In genomic region chr10:60418137-60418536, GRCm38 (mm10) we compare ENCODE assay signal across 8 mouse cellular contexts. TPM values are rescaled to one million over a fixed set of nuclear protein-coding genes. Genes with fewer than 3 reads are reported as not detected.
A peak's percentile ranks its signal among the peaks of the same experiment; 100 is the strongest.
DNase-seq lines count a peak whose midpoint lies in the region; ATAC-seq and TF ChIP-seq lines count a peak whose summit lies in the region.

No protein-coding gene starts in this region.

- no peak overlapping the region for H3K9ac ChIP-seq in lung, embryonic 14.5 days

- H3K9me3 ChIP-seq in lung, embryonic 14.5 days (ENCODE audit: low read depth, low read length) = no peaks in the 10 kb centered on the region

- H3K4me3 ChIP-seq in lung, embryonic 14.5 days (ENCODE audit: low read depth, low read length) = no peak overlapping the region

- peak; percentile 83 for TF ChIP-seq CTCF in lung, embryonic 14.5 days (IDR thresholded peaks at IDR 0.05; ENCODE audit: low read depth)

- H3K4me2 ChIP-seq in lung, embryonic 14.5 days = no peak overlapping the region

- H3K4me1 ChIP-seq in lung, embryonic 14.5 days (ENCODE audit: insufficient read depth) = no peaks in the 10 kb centered on the region

- H3K36me3 ChIP-seq in lung, embryonic 14.5 days (ENCODE audit: insufficient read depth) = no peaks in the 10 kb centered on the region

- no peaks in the 10 kb centered on the region for H3K27me3 ChIP-seq in lung, embryonic 14.5 days (ENCODE audit: insufficient read depth, low read length)

- H3K27ac ChIP-seq in lung, embryonic 14.5 days (ENCODE audit: low read depth) = no peak overlapping the region

- DNase-seq in 416B (ENCODE audit: low read depth) = peak; percentile 62
- peak; percentile 68 for DNase-seq in MN1 (ENCODE audit: low spot score)
- DNase-seq in cerebellum, adult 9-11 months = peak; percentile 37
- DNase-seq in frontal cortex, postnatal 25 days (ENCODE audit: low spot score in 2 of 2) = peak; percentile 66 to 69
- DNase-seq in kidney, postnatal 25 days = peak; percentile 65 to 82
- peak; percentile 85 for DNase-seq in lung, embryonic 14.5 days
- peak; percentile 64 for DNase-seq in retina, postnatal 7 days (ENCODE audit: low read depth, low spot score)
- peak; percentile 91 for DNase-seq in thymus, postnatal 4 days

- 13% methylated on average over 3 of the region's 3 CpGs for WGBS in lung, embryonic 14.5 days

- ATAC-seq in lung, embryonic 14.5 days (ENCODE audit: insufficient read depth) = no peak

RNA-seq across cellular contexts. Expression of gene Gm17455, which starts 18.6 kb away (rescaled TPM):
- 0.74 and 1.2 TPM in 2 replicates for polyA plus RNA-seq in lung, embryonic 14.5 days (2014; fragmentation: Nextera tagmentation; extraction: Ambion mirVana)

Comparison
In these comparisons a context has a peak if more than half of its experiments do, and no peak if none do; other contexts are left out.
1. DNase-seq: peak in every context shown above with its lines; median percentile 91 in thymus, postnatal 4 days; 85 in lung, embryonic 14.5 days; 74 in kidney, postnatal 25 days; 68 in MN1; 68 in frontal cortex, postnatal 25 days; 64 in retina, postnatal 7 days; 62 in 416B; 37 in cerebellum, adult 9-11 months.